Mouse (Mus musculus) CD4-positive, CD25-positive, alpha-beta regulatory T cell, adult 2 months (primary cell): Measurements from ENCODE around the gene Mob3b.

ENCODE experiments used
- DNase-seq: peaks from one replicate; pipeline ENCODE4 v3.0.0-alpha.2; 2012; ENCODE audit warnings: low read depth, low spot score

Gene Mob3b

DNA sequence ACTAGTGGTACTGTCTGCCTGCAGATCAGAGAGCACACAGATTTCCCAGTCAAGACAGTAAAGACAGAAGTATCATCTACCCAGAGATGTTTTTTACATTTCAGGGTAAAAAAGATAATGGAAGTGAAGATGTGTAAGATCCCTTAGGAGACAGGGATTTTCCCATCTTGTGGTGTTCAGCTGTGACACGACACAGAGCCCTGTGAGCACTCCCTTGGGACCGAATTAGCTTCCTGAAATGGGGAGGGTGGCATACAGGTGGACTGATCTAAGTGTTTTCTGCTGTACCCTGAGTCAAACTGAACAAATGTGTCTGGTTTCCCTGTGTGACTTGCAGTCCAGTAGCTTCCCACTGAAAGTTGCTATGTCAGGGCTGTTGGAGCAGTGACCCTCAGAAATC lies 42.3 kb downstream of the Mob3b start:
- no peak for DNase-seq

DNA sequence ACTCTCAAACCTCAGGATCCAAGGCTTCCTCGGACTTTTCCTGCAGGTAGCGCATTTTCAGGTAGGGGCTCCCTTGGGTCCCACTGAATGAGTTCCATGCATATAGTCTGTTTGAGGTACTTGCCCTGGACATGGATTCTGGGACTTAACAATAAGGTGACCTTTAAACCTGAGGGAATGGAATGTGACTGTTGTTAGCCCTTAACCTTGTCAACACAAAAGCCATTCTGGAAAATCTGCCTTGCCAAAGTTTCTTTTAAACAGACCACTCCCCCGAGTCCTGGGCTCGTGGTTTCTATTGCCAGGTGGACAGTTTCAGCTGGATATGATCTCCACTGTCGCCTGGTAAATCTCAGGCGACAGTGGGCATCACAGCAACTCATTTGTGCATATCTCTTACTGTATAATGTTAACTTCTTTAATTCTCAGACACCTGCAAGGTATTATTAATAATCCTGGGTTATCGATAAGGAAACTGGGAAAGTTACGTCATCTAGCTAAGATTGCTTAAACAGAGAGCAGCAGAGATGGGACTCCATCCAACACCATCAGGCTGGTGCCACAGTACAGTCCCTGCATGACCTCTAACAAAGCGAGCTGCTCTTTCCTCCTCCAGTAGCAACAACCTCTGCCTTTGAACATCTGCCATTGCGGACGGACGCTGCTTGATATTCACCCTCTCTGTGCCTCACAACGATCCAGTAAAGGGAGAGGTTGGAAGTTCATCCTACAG lies 43.6 kb downstream of the Mob3b start:
- DNase-seq, result no peak

DNA sequence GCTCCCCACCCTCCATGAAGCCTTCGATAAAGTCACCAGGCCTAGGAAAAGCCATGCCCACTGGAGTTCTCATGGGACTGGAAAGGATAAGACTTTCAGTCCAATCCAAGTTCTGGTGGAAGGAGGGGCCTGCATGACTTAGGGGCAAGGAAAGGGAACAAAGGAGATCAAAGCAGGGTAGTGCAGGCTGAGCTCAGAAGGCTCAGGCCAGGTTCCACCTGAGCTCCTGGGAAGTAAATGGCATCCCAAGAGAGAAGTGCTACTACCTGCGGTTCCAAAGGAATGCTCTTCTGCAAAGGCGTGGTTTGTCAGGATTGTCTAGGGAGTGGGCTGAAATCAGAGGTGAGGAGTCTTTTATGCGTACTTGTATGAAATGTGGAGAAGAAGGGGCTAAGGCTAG lies 44.8 kb downstream of the Mob3b start:
- no peak for DNase-seq

DNA sequence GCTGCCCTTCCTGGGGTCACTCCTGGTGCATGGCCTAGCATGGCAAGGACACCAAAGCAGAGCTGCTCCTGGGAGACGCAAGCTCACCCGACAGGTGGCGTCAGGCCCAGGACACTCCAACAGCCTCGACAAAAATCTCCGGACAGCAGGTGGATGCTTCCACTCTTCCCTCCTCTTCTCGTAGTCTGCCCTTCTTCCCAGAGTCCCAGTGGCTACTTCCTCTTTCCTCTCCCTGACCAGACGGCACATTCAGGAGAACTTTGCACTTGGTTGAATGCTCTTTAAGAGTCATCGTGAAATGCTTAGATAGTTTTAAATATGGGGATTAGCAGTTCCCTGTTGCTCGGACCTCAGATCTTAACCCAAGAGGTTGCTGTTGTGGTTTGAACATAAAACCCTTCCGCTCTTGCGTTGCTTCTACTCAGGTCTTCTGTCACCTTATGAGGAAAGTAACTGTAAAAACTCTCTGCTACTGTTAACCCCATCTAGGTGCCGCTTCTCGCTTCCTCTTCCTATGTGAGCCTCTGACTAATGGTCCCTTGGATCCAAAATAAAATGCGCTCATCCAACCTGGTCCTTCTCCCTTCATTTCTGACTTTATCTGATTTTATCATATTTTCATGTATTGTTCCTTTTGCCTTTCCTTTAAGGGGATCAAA lies 52.0 kb downstream of the Mob3b start:
- DNase-seq, result no peak

DNA sequence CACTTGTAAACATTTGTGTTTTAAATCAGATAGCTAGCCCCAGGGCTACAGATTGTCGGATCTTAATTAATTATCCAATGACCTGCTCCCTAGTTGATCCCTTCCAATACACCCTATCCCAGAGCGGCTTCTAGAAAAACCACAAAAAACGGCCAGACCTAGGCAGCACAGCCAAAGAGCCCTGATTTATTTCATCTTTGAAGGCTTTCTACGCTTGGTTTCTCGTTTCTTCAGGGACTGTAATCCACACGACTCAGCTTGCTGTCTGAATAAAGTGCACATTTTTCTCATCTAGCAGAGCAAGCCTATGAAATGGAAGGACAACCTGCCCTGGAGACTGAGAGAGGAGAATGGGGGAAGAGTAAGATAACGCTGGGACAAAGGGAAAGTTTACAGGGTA lies 56.1 kb downstream of the Mob3b start:
- no peak for DNase-seq

DNA sequence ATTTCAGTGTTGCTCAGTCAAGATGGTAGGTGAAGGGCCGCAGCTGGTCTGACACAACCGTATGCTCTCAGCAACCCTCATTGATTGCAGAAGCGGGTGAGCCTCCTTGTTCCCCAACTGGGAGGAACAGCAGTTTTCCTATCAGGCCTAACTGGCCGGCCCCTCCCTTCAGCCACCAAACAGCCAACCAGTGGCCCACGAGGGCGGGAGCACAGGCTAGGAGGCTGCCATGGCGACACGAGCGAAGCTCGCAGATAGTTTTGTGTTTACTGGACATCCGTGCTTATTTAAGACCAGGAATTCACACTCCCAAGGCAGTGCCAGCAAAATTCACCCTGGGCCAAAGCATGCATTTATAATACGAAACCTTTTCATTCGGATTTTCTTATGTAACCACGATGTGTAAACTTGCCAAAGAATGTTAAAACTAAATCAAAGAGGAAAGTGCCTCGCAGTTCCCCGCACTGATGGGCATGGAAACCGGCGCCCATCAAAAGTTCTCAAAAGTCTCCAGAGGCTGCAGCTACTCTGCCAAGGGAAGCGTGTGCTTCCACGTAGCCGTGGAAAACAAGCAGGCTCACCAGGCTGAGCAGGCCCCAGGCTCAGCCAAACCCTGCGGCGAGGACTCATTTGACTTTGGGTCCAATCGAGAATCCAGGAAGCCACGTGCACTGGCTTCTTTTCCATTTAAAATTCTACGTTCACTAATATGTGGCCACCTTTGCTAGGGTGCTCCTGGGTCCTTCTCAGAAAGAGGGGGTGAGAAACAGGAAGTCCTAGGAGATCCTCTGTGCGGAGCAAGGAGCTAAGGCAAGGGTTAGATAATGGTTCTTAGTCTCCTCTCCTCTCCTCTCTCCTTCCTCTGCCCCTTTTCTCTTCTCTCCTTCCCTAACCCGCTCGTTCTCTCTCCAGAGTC lies 57.2 kb downstream of the Mob3b start:
- DNase-seq, result peak; percentile 58

DNA sequence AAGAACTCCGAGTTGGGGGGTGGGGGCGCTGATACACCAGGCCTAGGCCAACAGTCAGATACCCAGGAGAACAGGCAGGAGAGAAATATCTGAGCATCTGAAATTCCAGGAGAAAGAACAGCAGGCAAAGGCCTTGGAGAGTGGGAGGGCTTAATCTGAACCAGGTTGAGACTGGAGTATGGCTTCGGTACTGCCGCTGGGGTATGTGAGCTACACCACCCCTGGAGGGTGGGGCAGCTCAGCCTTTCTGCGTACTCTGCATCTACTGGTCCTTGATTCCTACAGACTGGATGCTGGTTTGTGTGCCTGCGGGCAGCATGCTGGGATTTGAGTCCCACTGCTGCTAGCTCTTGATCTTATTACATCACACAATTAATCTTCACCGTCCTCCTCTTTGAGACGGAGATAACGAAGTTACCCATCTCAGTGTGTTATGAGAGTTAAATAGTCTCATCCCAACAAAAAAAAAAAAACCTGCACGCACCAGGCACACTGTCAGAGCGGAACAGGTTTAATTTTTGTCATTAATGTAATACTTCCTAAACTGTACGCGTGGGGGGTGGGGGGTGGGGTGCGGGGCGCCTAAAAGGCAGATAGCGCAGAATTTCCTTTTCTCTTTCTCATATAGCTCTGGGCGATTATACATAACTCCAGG lies 57.9 kb downstream of the Mob3b start:
- no peak for DNase-seq

DNA sequence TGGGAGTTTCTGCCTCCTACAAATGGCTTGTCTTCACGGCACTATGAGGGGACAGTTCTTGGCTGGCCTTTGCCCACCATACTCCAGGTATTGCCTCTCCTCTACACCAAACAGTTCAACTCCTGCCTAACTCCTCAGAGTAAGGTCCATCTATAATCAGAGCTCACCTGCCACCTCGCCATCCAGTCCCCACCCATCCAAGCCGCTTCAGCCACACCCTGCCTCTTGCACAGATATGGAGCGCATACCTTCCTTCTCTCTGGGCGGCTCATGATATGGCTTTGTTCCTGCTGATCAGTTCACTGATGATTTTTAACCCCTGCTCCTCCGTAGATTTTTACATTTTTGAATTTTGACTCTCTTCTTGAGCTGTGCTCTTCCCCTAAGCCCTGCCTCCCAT lies 58.7 kb downstream of the Mob3b start:
- DNase-seq, result no peak

DNA sequence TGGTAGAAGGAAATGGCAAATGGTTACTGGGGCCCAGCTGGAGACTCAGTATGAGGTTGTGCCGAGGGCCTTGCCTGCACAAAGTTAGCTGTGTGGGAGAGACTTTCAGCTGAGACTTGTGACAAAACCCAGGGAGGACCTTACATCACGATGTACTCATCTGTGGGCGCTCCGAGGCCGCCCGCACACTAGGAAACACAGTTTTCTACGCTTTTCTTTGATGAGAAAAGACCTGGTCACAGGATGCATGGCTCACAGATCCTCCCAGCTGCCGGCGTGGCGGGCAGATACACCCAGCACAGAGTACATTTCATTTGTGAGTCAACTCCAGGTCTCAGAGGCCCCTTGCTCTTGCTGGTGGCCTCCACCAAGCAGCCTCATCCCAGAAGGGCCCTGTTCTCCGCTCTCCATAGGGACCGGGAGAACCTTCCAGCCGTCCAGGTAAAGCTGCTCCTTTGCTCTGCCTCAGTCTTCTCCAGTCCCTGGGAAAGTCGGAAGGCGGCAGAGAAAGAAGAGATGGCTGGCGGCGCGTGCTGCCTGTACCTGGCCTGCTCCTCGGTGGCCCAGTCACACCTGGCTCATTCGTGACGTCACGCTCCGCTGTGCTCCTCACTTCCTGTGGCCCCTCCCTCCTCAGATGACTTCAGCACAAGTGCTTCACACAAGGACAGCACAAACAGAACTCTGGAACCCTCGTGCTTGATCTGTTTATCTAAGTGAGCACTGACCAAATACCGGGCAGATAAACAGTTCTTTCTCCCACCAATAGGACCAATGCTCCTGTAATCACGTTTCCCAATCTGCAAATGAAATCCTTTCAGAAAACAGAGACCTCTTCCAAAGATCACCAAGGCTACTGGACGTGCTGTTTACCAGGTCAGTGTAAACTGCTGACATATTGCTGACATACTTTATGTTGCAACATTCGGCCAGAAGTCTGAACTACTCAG lies 60.8 kb downstream of the Mob3b start:
- peak; percentile 85 for DNase-seq

DNA sequence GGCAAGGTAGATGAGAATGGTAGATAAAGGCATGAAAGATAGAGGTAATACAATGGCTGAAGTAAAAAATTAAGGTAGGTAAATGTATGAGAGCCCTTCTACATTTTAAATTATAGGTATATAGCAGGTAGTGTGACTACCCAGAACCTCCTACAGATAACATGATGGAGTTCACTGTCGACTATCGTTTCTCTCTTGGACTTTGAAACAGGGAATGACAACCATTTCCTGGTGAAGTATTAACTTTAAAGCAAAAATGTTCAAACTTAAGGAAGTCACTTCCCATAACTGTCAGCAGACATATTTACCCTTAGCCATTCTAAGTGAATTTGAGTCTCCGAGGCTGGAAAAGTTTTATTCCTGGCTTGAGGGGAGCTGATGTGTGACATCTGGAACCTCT lies 64.8 kb downstream of the Mob3b start:
- DNase-seq, result no peak

DNA sequence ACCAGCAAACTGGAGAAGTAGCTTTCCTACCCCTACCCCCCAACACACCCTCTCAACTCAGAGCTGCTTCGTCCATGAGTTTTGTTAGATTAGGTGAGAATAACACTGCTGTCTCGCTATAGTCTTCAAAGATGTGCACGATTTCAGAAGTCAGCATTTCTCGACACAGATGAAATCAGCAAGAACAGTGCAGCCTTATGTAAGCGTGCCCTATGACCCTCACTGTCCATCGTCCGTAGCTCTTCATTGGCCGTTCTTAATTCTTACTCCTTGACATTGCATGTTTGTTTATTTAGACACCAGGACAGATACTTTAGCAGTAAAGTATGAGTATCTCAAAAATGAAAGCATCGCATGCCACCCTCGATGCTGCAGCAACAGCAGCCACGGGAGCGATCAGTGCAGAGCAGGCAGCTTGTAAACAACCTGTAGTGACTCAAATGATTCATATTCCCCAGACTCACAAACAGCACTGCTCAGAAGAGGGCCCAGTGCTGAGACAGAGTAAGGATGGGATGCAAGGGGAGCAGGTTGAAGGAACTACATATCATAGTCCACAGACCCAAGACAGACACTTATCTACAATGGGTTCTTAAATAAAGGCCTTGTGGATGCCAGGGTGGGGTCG lies 66.0 kb downstream of the Mob3b start:
- DNase-seq, result no peak

DNA sequence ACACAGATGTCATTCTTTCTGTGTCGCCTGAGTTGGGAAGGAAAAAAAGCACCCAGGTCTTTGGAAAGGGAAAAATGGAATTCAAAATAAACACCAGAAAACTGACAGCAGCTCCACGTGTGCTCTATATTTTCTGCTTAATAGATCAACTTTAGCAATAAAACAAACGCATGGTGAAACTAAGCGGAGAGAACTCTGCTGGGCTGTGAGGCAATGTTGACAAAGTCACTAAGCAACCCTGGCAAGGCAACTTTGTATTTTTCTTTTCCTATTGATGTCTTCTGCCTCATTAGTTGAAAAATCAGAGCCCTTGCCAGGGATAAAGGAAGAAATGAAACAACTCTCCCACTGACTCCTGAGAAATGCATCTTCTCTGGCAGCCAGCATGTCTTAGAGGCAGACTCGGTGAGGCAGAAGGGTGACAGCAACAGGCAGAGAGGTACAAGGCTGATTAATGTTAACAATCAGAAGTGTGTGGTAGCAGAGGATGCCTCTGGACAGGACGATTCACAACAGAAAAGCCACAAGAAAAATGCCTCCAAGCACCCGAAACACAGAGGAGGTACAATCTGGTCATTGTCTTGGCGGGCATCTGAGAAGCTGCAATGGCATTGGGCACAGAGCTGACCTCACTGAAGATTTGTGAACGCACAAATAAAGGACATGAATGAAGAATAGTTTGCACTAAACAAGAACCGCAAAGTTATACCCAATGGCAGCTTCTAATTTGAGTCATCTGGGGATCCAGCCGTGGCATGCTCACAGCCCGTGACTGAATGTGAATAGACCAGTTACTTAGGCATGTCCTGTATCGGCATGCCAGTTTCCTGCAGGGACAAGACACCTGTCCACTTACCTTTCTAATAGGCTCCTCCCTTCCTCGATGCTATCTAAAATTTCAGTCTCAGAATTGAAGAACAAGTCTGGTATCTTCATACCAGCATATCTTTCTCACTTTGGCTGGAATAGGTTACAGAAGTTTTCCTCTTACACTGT lies 67.7 kb downstream of the Mob3b start:
- no peak for DNase-seq

DNA sequence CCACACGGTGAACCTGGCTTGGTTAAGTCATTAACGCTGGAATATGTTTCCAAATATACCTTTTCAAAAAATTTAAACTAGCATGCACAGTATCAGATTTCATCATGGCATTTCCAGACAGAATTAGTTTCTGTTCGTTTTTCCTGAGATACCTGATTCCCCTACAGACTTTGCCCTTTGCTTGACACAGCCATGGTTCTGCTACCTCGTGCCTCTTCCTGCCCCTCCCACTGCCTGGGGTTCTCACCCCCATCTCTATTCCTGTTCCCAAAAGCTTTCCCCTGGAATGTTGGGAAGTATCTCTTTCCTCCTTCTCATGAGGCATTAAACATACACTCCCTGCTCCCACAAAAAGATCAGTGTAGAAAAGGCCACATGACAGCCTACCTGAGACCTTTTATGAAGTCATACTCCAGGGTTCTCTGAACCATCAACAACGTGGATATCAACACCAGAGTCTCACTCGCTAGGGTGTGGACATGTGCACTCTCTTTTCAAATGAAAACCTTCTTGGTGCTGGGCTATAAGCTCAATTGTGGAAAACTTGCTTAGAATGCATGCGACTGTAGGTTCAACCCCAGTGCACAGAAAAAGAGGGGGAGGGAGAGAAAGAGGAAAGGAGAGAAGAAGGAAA lies 71.1 kb downstream of the Mob3b start:
- no peak for DNase-seq

DNA sequence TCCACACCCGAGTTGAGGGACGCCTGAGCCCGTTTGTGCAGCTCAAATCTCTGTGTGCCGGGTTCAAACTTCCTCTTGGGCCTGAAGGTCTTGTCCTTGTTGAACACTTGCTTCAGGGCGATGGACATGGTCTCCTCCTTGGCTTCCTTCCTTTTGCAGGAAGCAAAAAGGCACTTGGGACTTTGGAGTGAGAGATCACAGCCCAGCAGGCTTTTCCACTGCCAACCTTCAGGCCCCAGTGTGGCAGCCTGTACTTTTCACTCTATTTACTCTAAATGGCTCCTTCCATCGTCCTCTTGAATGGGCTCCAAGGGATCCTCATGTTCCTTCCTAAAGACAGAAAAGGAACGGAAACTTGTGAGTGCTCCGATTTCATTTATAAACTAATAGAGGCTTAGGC lies 73.2 kb downstream of the Mob3b start:
- DNase-seq, result no peak

DNA sequence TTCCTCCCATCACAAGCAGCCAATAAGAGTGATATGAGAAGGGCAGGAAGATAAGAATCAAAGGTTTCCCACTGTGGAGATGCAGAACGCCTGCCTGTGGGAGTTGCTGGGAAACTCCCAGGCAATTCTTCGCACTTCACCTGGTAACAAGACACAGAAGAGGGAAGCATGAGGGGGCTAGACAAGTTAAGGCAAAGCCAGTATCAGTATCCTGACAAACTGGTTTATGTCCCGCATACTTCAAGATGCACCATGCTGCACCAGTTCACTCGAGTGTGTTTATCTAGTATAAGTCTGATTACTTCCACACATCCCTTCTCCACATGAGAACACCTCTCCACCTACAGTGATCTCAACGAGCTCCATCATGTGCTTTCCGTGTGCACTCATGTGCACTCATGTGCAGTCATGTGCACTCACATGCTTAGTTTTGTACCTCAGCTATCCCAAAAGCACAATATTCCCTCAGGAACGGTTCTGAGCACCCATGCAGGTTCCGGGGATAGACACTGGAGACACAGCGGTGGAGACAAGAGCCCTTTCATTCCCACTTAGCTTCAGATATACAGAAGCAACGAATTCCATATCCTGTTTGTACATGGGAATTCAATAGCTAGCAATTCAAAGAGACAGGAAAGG lies 74.7 kb downstream of the Mob3b start:
- DNase-seq, result no peak

DNA sequence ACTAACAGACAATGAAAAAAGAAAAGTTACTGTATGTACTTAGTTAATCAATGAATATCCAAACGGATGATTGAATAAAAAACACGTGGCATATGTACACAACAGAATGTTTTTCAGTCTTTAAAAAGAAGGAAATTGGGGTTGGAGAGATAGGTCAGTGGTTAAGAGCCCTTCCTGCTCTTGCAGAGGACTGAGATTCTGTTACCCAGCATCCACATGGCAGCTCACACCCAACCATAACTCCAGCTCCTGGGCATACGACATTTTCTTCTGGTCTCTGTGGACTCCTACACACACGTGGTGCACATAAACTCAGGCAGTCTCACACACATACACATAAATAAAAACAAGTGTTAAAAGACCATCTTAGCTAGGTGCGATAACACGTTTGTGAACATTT lies 77.0 kb downstream of the Mob3b start:
- no peak for DNase-seq

DNA sequence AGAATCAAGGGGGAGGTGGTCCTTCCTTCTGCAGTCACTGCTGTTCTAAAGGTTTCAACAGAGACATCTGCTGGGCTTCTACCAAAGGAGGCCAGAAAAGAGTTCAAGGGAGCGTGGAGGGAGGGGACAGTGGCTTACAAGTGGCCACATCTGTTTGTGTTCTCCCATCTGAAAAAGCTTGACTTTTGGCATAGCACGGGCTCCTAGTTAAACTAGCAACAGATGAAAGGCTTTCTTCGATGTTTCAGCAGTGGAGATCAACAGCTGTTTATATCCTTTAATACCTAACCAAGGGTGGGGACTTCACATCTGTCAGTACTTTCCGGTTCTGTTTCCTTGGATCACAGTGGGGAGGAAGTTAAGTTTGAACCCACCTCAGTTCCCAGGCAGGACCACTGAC lies 88.5 kb downstream of the Mob3b start:
- DNase-seq, result no peak

DNA sequence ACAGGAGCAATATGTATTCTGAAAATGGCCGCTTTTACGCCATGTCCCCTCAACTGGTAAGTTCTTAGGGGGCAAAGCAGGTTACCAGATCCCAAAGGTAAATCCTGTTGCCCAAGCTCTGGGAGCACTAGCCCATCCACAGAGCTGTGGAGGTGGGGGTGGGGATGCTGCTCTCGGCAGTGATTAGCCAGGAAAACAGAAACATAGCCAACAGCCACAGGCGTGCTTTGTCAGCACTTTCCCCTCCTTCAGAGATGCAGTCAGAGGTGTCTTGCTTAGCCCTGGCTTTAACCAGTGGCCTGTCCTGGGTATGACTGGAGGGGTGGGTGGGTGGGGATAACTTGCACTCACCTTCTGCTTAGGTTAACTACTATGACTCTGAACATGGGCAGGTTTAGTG lies 91.1 kb downstream of the Mob3b start:
- DNase-seq, result no peak
